Comparison of ENCODE assay signal across 16 mouse cellular contexts in genomic region chr5:75169837-75170236, GRCm38 (mm10). TPM values are rescaled to one million over a fixed set of nuclear protein-coding genes. Genes with fewer than 3 reads are reported as not detected.
"Had no signal": no experiment of that assay in that cellular context is flagged by ENCODE, and none has a peak within 500 bp of the region (broad histone marks: within the 10 kb centered on the region; RNA-seq: fewer than 3 reads in every experiment).

No protein-coding gene starts in this region.

- DNase-seq: cerebellum, adult 2 months; cerebellum, adult 8-10 months; cerebellum, adult 9-10 months; cerebellum, postnatal 25 days; cerebellum, postnatal 36 days; embryo, embryonic 11 days; forebrain, postnatal 0 days; gastrocnemius, adult 2 months; gastrocnemius, postnatal 10 days; gastrocnemius, postnatal 14 days; gastrocnemius, postnatal 25 days; gastrocnemius, postnatal 36 days; heart, adult 11 months; heart, adult 18-20 months; heart, adult 2 months had no signal

RNA-seq across cellular contexts. Expression of gene Pdgfra, which starts 17.7 kb away (rescaled TPM):
- total RNA-seq: granulocyte monocyte progenitor cell, adult 5-6 weeks had no signal
